Mouse (Mus musculus): ENCODE results near the gene Krtap1-4. TPM values are rescaled to one million over a fixed set of nuclear protein-coding genes. Genes with fewer than 3 reads are reported as not detected.
"Not testable (repeated sequence)": the region's sequence is repeated elsewhere in the genome, so short reads cannot be mapped to it uniquely, and the experiment has no call there.

The Krtap1-4 gene
- not detected in 2 replicates for polyA plus RNA-seq (2015; fragmentation: Nextera tagmentation; extraction: Ambion mirVana)

GRCm38 (mm10) chr11:99583245-99583704 is at the start of gene Krtap1-4:
Gene Krtap1-4 (minus strand): TSS chr11:99583654.
- Histone ChIP-seq H3K9me3 (no peaks in the 10 kb centered on the region), H3K4me1 (no peaks in the 10 kb centered on the region), H3K27ac (no peak within 1 kb of the TSS), H3K36me3 (no peaks in the 10 kb centered on the region), H3K27me3 (replicated peaks) (no peaks in the 10 kb centered on the region), H3K4me3 (replicated peaks) (no peak within 1 kb of the TSS), H3K4me2 (no peak within 1 kb of the TSS), H3K9ac (no peak within 1 kb of the TSS)
- WGBS, result 77% methylated on average over 5 of the region's 5 CpGs
- ATAC-seq (ENCODE audit: insufficient read depth, low FRiP score, low read depth), result no peak

- H3K4me3 ChIP-seq (replicated peaks), result no peak overlapping the region
- no peak overlapping the region for H3K9ac ChIP-seq
- 48% methylated on average over 3 of the region's 3 CpGs for WGBS
- ATAC-seq (ENCODE audit: insufficient read depth, low FRiP score, low read depth), result no peak
- no peaks in the 10 kb centered on the region for H3K36me3 ChIP-seq
- H3K4me2 ChIP-seq, result no peak overlapping the region
- no peaks in the 10 kb centered on the region for H3K9me3 ChIP-seq
- H3K27me3 ChIP-seq (replicated peaks), result no peaks in the 10 kb centered on the region
- H3K27ac ChIP-seq, result no peak overlapping the region
- H3K4me1 ChIP-seq, result 0 out of 2 replicates have a peak, but pooled peaks cover 3% of the 10 kb centered on the region
These were observed 47.4 kb upstream of the Krtap1-4 start for GRCm38 (mm10) chr11:99630890-99631289.

- Histone ChIP-seq H3K4me1 (0 out of 2 replicates have a peak, but pooled peaks cover 3% of the 10 kb centered on the region), H3K36me3 (no peaks in the 10 kb centered on the region), H3K9me3 (no peaks in the 10 kb centered on the region), H3K4me3 (replicated peaks) (no peak within 1 kb of the TSS), H3K27ac (no peak within 1 kb of the TSS), H3K27me3 (replicated peaks) (no peaks in the 10 kb centered on the region), H3K4me2 (no peak within 1 kb of the TSS), H3K9ac (no peak within 1 kb of the TSS)
- no peak for ATAC-seq (ENCODE audit: insufficient read depth, low FRiP score, low read depth)
- 78% methylated on average over 4 of the region's 4 CpGs for WGBS
These were observed 44.7 kb upstream of the Krtap1-4 start, which contains the start of gene Krtap4-1 for GRCm38 (mm10) chr11:99628138-99628537. Gene Krtap4-1 (minus strand): TSS chr11:99628238.

GRCm38 (mm10) chr11:99620335-99620734 is 36.9 kb upstream of the Krtap1-4 start, which contains the start of gene Gm11562:
Gene Gm11562 (minus strand): TSS chr11:99620435.
- no peak within 1 kb of the TSS for H3K4me3 ChIP-seq (replicated peaks)
- H3K27ac ChIP-seq, result no peak within 1 kb of the TSS
- no peaks in the 10 kb centered on the region for H3K4me1 ChIP-seq
- H3K4me2 ChIP-seq, result no peak within 1 kb of the TSS
- H3K36me3 ChIP-seq, result no peaks in the 10 kb centered on the region
- H3K9ac ChIP-seq, result no peak within 1 kb of the TSS
- H3K27me3 ChIP-seq (replicated peaks), result no peaks in the 10 kb centered on the region
- WGBS, result 73% methylated on average over 2 of the region's 2 CpGs
- ATAC-seq (ENCODE audit: insufficient read depth, low FRiP score, low read depth), result no peak
- H3K9me3 ChIP-seq, result no peaks in the 10 kb centered on the region

- Histone ChIP-seq H3K4me3 (replicated peaks) (no peak within 1 kb of the TSS), H3K27ac (no peak within 1 kb of the TSS), H3K9me3 (no peaks in the 10 kb centered on the region), H3K27me3 (replicated peaks) (no peaks in the 10 kb centered on the region), H3K9ac (no peak within 1 kb of the TSS), H3K36me3 (no peaks in the 10 kb centered on the region), H3K4me2 (no peak within 1 kb of the TSS), H3K4me1 (no peaks in the 10 kb centered on the region)
- ATAC-seq (ENCODE audit: insufficient read depth, low FRiP score, low read depth), result no peak
- WGBS, result 67% methylated on average over 3 of the region's 3 CpGs
These were observed 31.4 kb upstream of the Krtap1-4 start, which contains the start of gene Krtap2-4 for GRCm38 (mm10) chr11:99614796-99615363. Gene Krtap2-4 (minus strand): TSS chr11:99614846.

GRCm38 (mm10) chr11:99610089-99610488 is 26.6 kb upstream of the Krtap1-4 start, which contains the start of gene Gm11937:
Gene Gm11937 (minus strand): TSS chr11:99610189.
- not testable (repeated sequence) for H3K36me3 ChIP-seq; H3K4me2 ChIP-seq; ATAC-seq (ENCODE audit: insufficient read depth, low FRiP score, low read depth); H3K27me3 ChIP-seq (replicated peaks); H3K27ac ChIP-seq; H3K9me3 ChIP-seq; H3K4me3 ChIP-seq (replicated peaks); H3K9ac ChIP-seq; H3K4me1 ChIP-seq
- WGBS, result 63% methylated on average over 1 of the region's 2 CpGs

- 63% methylated on average over 1 of the region's 1 CpGs for WGBS
- Histone ChIP-seq H3K27ac (no peak overlapping the region), H3K36me3 (no peaks in the 10 kb centered on the region), H3K9me3 (no peaks in the 10 kb centered on the region), H3K4me1 (no peaks in the 10 kb centered on the region), H3K9ac (no peak overlapping the region), H3K4me3 (replicated peaks) (no peak overlapping the region), H3K4me2 (no peak overlapping the region), H3K27me3 (replicated peaks) (no peaks in the 10 kb centered on the region)
- ATAC-seq (ENCODE audit: insufficient read depth, low FRiP score, low read depth), result no peak
These were observed 25.7 kb upstream of the Krtap1-4 start for GRCm38 (mm10) chr11:99609126-99609525.

GRCm38 (mm10) chr11:99603208-99603607 is 19.8 kb upstream of the Krtap1-4 start, which contains the start of gene Gm11938:
Gene Gm11938 (minus strand): TSS chr11:99603308.
- H3K4me1 ChIP-seq; H3K9me3 ChIP-seq; ATAC-seq (ENCODE audit: insufficient read depth, low FRiP score, low read depth); H3K27ac ChIP-seq; H3K27me3 ChIP-seq (replicated peaks); H3K4me2 ChIP-seq; H3K36me3 ChIP-seq; H3K4me3 ChIP-seq (replicated peaks); H3K9ac ChIP-seq: not testable (repeated sequence)
- WGBS, result 48% methylated on average over 1 of the region's 1 CpGs

- H3K27me3 ChIP-seq (replicated peaks); H3K4me1 ChIP-seq; ATAC-seq (ENCODE audit: insufficient read depth, low FRiP score, low read depth); H3K27ac ChIP-seq; H3K4me3 ChIP-seq (replicated peaks); H3K9me3 ChIP-seq; H3K9ac ChIP-seq; H3K36me3 ChIP-seq; H3K4me2 ChIP-seq: not testable (repeated sequence)
- WGBS, result 72% methylated on average over 6 of the region's 6 CpGs
These were observed 14.3 kb upstream of the Krtap1-4 start, which contains the start of gene Krtap9-3 for GRCm38 (mm10) chr11:99597742-99598141. Gene Krtap9-3 (minus strand): TSS chr11:99598105.

- WGBS, result 81% methylated on average over 6 of the region's 6 CpGs
- H3K4me2 ChIP-seq, result no peak within 1 kb of the TSS
- H3K4me1 ChIP-seq, result no peaks in the 10 kb centered on the region
- H3K9me3 ChIP-seq, result no peaks in the 10 kb centered on the region
- ATAC-seq (ENCODE audit: insufficient read depth, low FRiP score, low read depth), result no peak
- H3K27ac ChIP-seq, result no peak within 1 kb of the TSS
- H3K9ac ChIP-seq, result no peak within 1 kb of the TSS
- no peak within 1 kb of the TSS for H3K4me3 ChIP-seq (replicated peaks)
- no peaks in the 10 kb centered on the region for H3K36me3 ChIP-seq
- H3K27me3 ChIP-seq (replicated peaks), result no peaks in the 10 kb centered on the region
These were observed 7.5 kb upstream of the Krtap1-4 start, which contains the start of gene Krtap1-3 for GRCm38 (mm10) chr11:99590981-99591380. Gene Krtap1-3 (minus strand): TSS chr11:99591339.

GRCm38 (mm10) chr11:99585096-99585495 is 1.6 kb upstream of the Krtap1-4 start:
- H3K36me3 ChIP-seq, result no peaks in the 10 kb centered on the region
- 81% methylated on average over 7 of the region's 7 CpGs for WGBS
- H3K4me2 ChIP-seq, result no peak overlapping the region
- no peaks in the 10 kb centered on the region for H3K9me3 ChIP-seq
- H3K27ac ChIP-seq, result no peak overlapping the region
- no peak for ATAC-seq (ENCODE audit: insufficient read depth, low FRiP score, low read depth)
- no peaks in the 10 kb centered on the region for H3K27me3 ChIP-seq (replicated peaks)
- H3K4me3 ChIP-seq (replicated peaks), result no peak overlapping the region
- no peaks in the 10 kb centered on the region for H3K4me1 ChIP-seq
- no peak overlapping the region for H3K9ac ChIP-seq

- no peak overlapping the region for H3K27ac ChIP-seq
- no peak overlapping the region for H3K4me2 ChIP-seq
- no peak overlapping the region for H3K9ac ChIP-seq
- no peaks in the 10 kb centered on the region for H3K36me3 ChIP-seq
- H3K4me1 ChIP-seq, result no peaks in the 10 kb centered on the region
- no peaks in the 10 kb centered on the region for H3K27me3 ChIP-seq (replicated peaks)
- no peaks in the 10 kb centered on the region for H3K9me3 ChIP-seq
- H3K4me3 ChIP-seq (replicated peaks), result no peak overlapping the region
- WGBS, result 81% methylated on average over 6 of the region's 6 CpGs
- ATAC-seq (ENCODE audit: insufficient read depth, low FRiP score, low read depth), result no peak
These were observed 1.9 kb downstream of the Krtap1-4 start for GRCm38 (mm10) chr11:99581564-99581963.

All from stomach, embryonic 15.5 days (tissue).